Mouse (Mus musculus): ENCODE data around the gene Tmem53.
"Not testable (repeated sequence)": the region's sequence is repeated elsewhere in the genome, so short reads cannot be mapped to it uniquely, and the experiment has no call there.

The Tmem53 gene

GRCm38 (mm10) chr4:117252755-117253154 lies 1.0 kb downstream of the Tmem53 start:
- DNase-seq, result no peak

GRCm38 (mm10) chr4:117253218-117254016 lies 1.7 kb downstream of the Tmem53 start:
- no peak for DNase-seq

DNA sequence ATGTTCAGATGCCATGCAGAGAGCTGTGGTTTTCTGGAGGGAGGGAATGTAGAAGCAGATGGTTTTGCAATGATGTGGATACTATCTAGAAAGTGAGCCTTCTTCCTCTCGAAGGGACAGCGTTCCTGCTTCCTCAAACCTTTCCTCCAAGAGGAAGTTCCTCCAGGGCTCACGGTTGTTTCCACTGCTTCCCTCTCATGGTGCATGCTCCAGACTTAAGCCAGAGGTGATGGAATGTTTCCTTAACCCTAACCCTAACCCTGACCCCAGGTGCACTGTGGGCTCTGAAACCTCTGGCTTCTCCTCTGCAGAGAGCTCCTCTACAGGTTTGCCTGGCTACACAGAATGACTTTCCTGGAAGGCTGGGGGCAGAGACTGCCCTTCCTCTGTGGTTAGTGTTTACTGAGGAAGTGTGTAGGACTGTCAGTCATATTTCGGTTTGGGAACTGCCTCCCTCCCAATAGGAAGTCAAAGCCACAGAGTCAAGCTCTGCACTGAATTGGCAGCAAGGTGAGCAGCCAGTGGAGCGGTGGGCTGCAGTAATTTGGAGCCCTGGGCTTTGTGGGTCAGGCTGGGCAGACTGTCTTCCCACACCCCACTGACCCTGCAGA lies 2.4 kb downstream of the Tmem53 start:
- DNase-seq, result peak in 1 of 2 experiments; percentile 66

- peak; percentile 78 to 83 for DNase-seq
Observed at GRCm38 (mm10) chr4:117254672-117255071, 2.9 kb downstream of the Tmem53 start.

GRCm38 (mm10) chr4:117259909-117260308 lies 8.2 kb downstream of the Tmem53 start:
- DNase-seq, result not testable (repeated sequence)

- DNase-seq, result no peak
Observed at GRCm38 (mm10) chr4:117261222-117261621, 9.5 kb downstream of the Tmem53 start.

GRCm38 (mm10) chr4:117262101-117262913 lies 10.6 kb downstream of the Tmem53 start:
- peak; percentile 88 to 90 for DNase-seq

- no peak for DNase-seq
Observed at GRCm38 (mm10) chr4:117262987-117263386, 11.2 kb downstream of the Tmem53 start.

- DNase-seq, result peak; percentile 91 to 93
Observed at GRCm38 (mm10) chr4:117267284-117267683, 15.5 kb downstream of the Tmem53 start.

DNA sequence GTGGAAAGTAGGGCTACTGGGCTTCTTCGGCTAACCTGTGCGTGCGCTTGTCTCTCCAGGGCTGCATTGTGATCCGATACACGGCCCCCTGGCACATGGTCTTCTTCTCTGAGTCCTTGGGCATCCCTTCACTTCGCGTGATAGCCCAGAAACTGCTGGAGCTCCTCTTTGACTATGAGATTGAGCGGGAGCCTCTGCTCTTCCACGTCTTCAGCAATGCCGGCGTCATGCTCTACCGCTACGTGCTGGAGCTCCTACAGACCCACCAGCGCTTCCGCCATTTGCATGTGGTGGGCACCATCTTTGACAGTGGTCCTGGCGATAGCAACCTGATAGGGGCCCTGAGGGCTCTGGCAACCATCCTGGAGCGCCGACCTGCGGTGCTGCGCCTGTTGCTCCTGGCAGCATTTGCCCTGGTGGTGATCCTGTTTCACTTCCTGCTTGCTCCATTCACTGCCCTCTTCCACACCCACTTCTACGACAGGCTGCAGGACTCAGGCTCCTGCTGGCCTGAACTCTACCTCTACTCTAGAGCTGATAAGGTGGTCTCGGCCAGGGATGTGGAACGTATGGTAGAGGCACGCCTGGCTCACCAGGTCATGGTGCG lies 16.2 kb downstream of the Tmem53 start:
- no peak for DNase-seq

DNA sequence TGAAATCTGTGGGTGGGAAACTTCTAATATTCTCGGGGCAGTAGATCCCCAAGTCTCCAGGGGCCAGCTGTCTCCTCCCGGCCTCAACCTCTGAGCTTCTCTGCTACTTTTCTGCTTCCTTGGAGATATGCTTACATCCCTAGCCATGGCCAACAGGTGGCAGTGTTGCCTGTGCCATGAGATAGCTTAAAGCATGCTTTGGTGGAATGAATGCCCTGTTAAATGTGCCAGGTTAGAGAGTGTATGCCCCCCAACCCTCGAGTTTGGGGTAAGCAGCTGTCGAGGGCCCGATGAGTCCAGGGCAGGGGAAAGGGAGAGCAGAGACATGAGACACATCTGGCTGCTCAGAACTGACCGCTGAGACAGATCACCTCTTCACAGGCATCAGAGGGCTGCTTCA lies 18.5 kb downstream of the Tmem53 start:
- DNase-seq, result peak; percentile 90 to 91

- DNase-seq, result no peak
Observed at GRCm38 (mm10) chr4:117272459-117272858, 20.7 kb downstream of the Tmem53 start.

- peak in 1 of 2 experiments; percentile 54 for DNase-seq
Observed at GRCm38 (mm10) chr4:117274720-117275119, 23.0 kb downstream of the Tmem53 start.

- DNase-seq, result no peak
Observed at GRCm38 (mm10) chr4:117276281-117276711, 24.5 kb downstream of the Tmem53 start.

DNA sequence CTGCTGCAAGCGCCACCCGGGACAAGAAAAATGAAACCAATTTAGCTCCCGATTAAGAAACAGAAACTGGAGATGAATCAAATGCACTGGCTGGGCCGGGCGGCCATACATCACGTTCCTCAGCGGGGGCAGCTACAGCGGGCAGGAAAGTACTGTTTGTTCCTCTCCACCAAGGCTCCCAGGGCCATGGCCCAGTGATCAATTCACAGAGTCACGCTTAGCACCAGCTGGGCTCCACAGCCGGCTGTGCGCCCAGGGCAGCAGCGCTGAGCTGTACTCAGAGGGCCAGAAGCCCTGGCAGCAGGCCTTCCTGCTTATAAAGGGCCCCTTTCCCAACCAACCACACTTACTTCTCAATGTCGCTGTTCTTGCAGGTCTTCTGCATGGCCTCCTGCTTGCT lies 25.3 kb downstream of the Tmem53 start:
- DNase-seq, result peak in 1 of 2 experiments; percentile 52

- DNase-seq, result no peak
Observed at GRCm38 (mm10) chr4:117277687-117278086, 25.9 kb downstream of the Tmem53 start.

DNA sequence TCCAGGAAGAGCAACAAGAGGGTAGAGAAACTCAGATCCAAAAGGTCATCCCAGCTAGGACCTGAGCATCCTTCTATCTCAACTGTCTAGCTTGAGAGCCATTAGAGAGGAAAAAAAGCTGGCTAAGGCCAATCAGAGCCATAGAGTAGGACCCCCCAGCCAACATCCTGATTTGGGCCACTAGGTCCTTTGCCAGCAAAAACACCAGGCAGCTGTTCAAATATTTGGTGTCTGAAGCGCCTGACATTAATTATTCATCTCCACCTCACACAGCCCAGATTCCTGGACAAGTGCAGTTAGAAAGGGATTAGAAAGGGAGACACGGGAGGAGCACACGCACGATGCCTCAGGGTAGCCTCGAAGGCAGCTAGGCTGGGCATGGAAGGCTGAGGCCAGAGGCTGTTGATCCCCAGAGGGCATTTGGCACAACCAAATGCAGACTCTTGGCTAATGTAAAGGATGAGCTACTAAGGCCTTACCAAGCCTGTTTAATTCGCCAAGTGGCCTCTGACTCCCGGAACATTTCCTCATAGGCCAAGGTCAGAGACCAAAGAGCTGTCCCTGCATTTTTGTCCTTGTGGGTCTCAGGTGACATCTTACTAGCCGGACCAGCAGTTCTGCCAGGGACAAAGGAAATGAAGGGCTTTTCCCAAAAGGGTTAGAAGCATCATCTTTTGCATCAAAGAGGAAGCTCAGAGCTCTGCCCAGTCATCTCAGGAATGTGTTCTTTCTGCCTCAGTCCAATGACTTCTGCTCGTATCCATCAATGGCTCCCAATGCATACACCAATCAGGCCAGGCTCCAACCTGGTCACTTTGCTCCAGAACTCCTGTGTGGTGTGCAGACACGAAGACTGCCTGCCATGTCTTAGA lies 26.9 kb downstream of the Tmem53 start:
- DNase-seq, result peak in 1 of 2 experiments; percentile 56

- peak in 1 of 2 experiments; percentile 52 for DNase-seq
Observed at GRCm38 (mm10) chr4:117279253-117279642, 27.5 kb downstream of the Tmem53 start.

DNA sequence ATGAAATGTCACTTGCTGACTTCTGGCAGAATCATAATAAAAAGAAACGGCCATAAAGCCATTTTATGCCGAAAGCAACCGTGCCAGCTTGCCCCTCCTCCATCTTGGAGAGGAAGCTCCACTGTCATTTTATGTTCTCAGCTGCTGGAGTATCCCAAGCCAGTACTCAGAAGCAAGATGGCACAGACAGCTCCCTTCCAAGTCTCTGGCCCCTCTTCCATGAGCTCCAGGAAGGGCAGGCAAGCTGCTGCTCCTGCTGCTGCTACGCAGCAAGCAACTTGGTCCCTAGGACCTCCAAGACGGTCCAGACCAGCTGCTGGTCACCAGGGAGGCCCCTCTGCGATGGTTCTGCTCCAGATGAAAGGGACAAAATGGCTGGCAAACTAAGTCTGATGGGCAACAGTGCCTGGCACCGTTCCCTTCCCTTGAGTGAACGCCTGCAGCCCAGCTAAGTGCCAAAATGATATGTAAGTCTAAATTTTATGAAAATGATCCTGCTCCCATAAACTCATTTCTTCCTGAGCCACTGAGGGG lies 28.7 kb downstream of the Tmem53 start:
- DNase-seq, result peak in 1 of 2 experiments; percentile 56

- DNase-seq, result no peak
Observed at GRCm38 (mm10) chr4:117281090-117281845, 29.5 kb downstream of the Tmem53 start.
